Mouse (Mus musculus): Measurements from ENCODE around the gene Rnps1.
A peak's percentile ranks its signal among the peaks of the same experiment; 100 is the strongest.
"Not testable (repeated sequence)": the region's sequence is repeated elsewhere in the genome, so short reads cannot be mapped to it uniquely, and the experiment has no call there.

The Rnps1 gene

GRCm38 (mm10) chr17:24414230-24414976 lies at the start of gene Rnps1:
TSS of gene Rnps1 (plus strand) at chr17:24414565.
- DNase-seq: peak; percentile 96 to 97

- peak; percentile 65 to 83 for DNase-seq
These were observed 48.5 kb upstream of the Rnps1 start for GRCm38 (mm10) chr17:24365863-24366262.

- no peak for DNase-seq
These were observed 39.2 kb upstream of the Rnps1 start for GRCm38 (mm10) chr17:24375094-24375712.

- no peak for DNase-seq
These were observed 38.5 kb upstream of the Rnps1 start for GRCm38 (mm10) chr17:24375886-24376285.

GRCm38 (mm10) chr17:24378496-24378895 lies 35.9 kb upstream of the Rnps1 start:
- DNase-seq: no peak

- DNase-seq: peak; percentile 61 to 82
These were observed 30.6 kb upstream of the Rnps1 start for GRCm38 (mm10) chr17:24383789-24384188.

- DNase-seq: no peak
These were observed 25.7 kb upstream of the Rnps1 start for GRCm38 (mm10) chr17:24388711-24389110.

- DNase-seq: peak; percentile 43 to 65
These were observed 24.5 kb upstream of the Rnps1 start for GRCm38 (mm10) chr17:24389865-24390264.

GRCm38 (mm10) chr17:24391149-24391548 lies 23.2 kb upstream of the Rnps1 start:
- DNase-seq: no peak

- no peak for DNase-seq
These were observed 20.8 kb upstream of the Rnps1 start for GRCm38 (mm10) chr17:24393527-24393926.

GRCm38 (mm10) chr17:24394456-24394855 lies 19.9 kb upstream of the Rnps1 start:
- peak; percentile 40 to 67 for DNase-seq

GRCm38 (mm10) chr17:24402371-24402770 lies 12.0 kb upstream of the Rnps1 start:
- no peak for DNase-seq

- DNase-seq: no peak
These were observed 7.1 kb upstream of the Rnps1 start for GRCm38 (mm10) chr17:24407116-24407803.

GRCm38 (mm10) chr17:24413557-24414211 lies 681 bp upstream of the Rnps1 start:
- peak; percentile 39 to 49 for DNase-seq

GRCm38 (mm10) chr17:24415011-24415410 lies 646 bp downstream of the Rnps1 start:
- DNase-seq: no peak

- no peak for DNase-seq
These were observed 1.8 kb downstream of the Rnps1 start for GRCm38 (mm10) chr17:24416051-24416652.

GRCm38 (mm10) chr17:24423114-24423513 lies 8.7 kb downstream of the Rnps1 start:
- DNase-seq: no peak

GRCm38 (mm10) chr17:24424489-24424888 lies 10.1 kb downstream of the Rnps1 start:
- DNase-seq: no peak

GRCm38 (mm10) chr17:24425326-24425725 lies 11.0 kb downstream of the Rnps1 start:
- not testable (repeated sequence) for DNase-seq

- no peak for DNase-seq
These were observed 11.5 kb downstream of the Rnps1 start for GRCm38 (mm10) chr17:24425905-24426304.

- DNase-seq: peak; percentile 96 to 98
These were observed 12.3 kb downstream of the Rnps1 start, which contains the start of gene Eci1 for GRCm38 (mm10) chr17:24426471-24427169. TSS of gene Eci1 (plus strand) at chr17:24426641.

GRCm38 (mm10) chr17:24427170-24427557 lies 12.8 kb downstream of the Rnps1 start:
- DNase-seq: no peak

Data from lung, postnatal 4 days (tissue).